Mouse (Mus musculus) heart, postnatal 0 days (tissue): Measurements from ENCODE around the gene Plin3.
A peak's percentile ranks its signal among the peaks of the same experiment; 100 is the strongest.

Source experiments
- CTCF ChIP-seq: IDR thresholded peaks from 2 replicates; pipeline ENCODE4 v1.5.1; 2016; ENCODE audit warnings: antibody characterized with exemption, control low read depth, low read depth
- EP300 ChIP-seq: IDR thresholded peaks from 2 replicates; pipeline ENCODE4 v1.6.1; 2016; ENCODE audit warnings: antibody characterized with exemption, low read depth

- TF ChIP-seq CTCF (peak; percentile 89), EP300 (0 out of 2 replicates have a peak, but pooled peaks have one; percentile 31)
Measured at GRCm38 (mm10) chr17:56291171-56291511, 1.5 kb downstream of the Plin3 start.
